Mouse (Mus musculus): ENCODE measurements around the gene Ltbr. TPM values are rescaled to one million over a fixed set of nuclear protein-coding genes. Genes with fewer than 3 reads are reported as not detected.

The Ltbr gene
- under 1 TPM in 1 of 2 experiments, not detected in 1; 0.99 TPM for total RNA-seq (2023)

DNA sequence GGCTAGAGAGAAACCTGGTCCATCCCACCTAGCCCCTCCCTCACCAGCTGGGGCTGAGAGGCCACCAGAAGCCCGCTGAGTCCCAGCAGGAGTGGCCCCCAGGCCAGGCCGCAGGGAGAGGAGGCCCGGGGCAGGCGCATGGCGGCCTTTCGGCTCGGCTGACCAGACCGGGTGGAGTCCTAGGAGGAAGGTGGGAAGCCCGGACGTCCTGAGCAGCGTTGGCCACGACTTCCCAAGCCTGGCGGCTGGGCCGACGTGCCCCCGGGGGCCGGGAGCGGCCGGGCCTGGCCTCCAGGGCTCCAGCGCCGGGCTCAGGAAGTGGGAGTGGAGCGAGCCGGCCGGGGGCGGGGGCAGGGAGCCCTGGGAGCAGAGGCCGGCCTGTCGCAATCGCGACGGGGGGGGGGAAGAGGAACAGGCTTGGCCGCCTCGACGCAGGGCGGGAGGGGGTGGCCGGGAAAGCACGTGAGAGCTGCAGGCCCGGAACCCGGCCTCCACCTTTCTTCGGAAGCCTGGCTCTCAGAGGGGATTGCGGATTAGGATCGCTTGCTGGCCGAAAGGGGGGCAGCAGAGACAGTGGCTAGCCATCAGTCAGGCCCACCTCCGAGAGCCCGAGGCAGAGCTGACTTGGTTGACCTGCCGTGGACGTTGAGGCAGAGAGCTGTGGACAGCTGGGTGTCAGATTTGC lies at the start of gene Ltbr:
Gene Ltbr, minus strand, starts transcription at position 340 of the 685 bp plus-strand sequence.

DNA sequence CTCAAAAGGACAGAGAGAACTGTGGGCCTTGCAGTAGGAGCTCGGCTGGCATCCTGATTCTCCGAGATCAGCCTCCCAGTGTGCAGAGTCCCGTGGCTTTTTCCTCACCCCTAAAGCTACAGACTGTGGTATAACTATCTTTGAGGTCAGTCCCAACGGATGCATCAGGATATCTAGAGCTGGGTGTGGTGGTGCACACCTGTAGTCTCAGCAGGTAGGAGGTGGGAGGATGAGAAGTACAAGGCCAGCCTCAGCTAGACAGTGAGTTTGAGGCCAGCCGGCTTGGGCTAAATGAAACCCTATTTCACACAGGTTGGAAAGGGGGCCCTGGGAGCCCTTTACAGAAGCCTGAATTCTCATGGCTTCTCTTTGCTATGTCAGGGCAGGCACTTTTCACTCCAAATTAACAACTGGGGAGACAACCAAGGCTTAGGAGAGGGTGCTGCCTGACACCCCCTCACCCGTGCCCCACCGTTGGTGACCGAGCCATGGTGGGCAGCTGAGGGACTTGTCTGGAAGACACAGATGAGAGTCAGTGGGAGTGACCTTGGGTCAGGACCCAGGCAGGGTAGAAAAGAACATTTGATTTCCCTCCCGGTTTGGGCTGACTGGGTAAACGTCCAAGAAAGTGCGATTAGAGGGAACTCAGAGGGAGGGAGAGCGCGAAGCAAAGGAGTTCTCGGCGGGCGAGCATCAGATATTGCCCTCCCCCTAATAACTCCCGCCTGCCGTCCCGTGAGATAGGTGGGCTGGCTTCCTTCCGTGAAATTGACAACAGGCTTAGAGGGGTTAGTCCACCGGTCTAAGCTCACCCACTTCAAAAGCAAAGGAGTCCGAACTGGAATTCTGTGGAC lies 35.3 kb upstream of the Ltbr start, which contains the start of gene Tnfrsf1a:
Gene Tnfrsf1a, plus strand, starts transcription at position 642 of the 854 bp plus-strand sequence.

DNA sequence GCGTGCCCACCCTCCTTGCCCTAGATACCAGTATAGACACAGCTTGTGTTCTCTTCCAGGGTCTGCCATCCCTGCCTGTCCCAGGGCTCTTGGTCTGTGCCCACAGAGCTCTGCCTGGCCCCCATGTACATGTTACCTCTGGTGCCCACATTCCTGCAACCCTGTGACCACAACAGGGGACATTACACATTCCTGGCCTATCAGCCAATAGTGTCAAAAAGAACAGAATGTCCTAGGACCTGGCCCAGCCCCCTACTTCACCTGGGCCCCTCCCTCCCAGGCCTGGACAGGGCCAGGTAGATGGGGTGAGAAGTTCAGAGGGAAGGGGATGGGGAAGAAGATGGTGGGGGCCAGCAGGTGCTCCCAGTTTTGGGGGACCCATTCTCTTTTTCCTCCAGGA lies 6.6 kb upstream of the Ltbr start, which contains the start of gene Scnn1a:
Gene Scnn1a, plus strand, starts transcription at position 337 of the 400 bp plus-strand sequence.

DNA sequence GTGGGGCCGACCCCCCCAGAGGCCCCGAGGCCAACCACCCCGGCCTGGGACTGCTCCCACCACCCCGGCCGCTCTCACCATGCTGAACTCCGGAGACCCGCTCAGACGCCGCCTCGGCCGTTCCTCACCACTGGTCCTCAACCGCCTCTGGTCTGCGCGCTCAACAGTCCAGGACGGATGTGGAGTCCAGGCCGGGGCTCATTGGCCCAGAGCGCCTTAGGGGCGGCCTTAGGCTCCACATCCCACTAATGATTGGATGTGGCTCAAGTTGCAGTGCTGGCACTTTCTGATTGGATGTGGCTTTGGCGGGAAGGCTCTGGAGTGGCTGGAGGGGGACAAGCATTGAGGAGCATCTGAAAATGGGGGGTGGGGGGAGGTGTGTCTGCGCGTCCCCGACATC lies 27.8 kb downstream of the Ltbr start, which contains the start of gene Tuba3a:
Gene Tuba3a, minus strand, starts transcription at position 153 of the 400 bp plus-strand sequence.

Other genes with a start within 250 kb of the Ltbr start
- 10 to 100 TPM; 20.3 to 22.2 TPM for gene Lpar5, start 246.0 kb downstream of the Ltbr start, total RNA-seq (2023)
- 100 to 1,000 TPM; 359 to 376 TPM for gene Chd4, start 217.9 kb downstream of the Ltbr start, total RNA-seq (2023)
- 10 to 100 TPM; 36.5 to 40.2 TPM for gene Nop2, start 182.0 kb downstream of the Ltbr start, total RNA-seq (2023)
- gene Iffo1, start 168.6 kb downstream of the Ltbr start, total RNA-seq (2023) = 10 to 100 TPM; 40.3 to 48.0 TPM
- 100 to 1,000 TPM; 404 to 406 TPM for gene Gapdh, start 147.4 kb downstream of the Ltbr start, total RNA-seq (2023)
- gene Ncapd2, start 122.2 kb downstream of the Ltbr start, total RNA-seq (2023) = 10 to 100 TPM; 48.4 to 60.1 TPM
- gene Mrpl51, start 122.1 kb downstream of the Ltbr start, total RNA-seq (2023) = 10 to 100 TPM; 31.0 to 32.7 TPM
- 10 to 100 TPM; 74.4 to 91.1 TPM for gene Vamp1, start 98.3 kb downstream of the Ltbr start, total RNA-seq (2023)
- gene Tapbpl, start 82.0 kb downstream of the Ltbr start, total RNA-seq (2023) = 10 to 100 TPM; 27.1 to 28.1 TPM
- gene Cd27, start 76.9 kb downstream of the Ltbr start, total RNA-seq (2023) = 1 to 10 TPM in 1 of 2 experiments, under 1 TPM in 1; 0.68 to 3.3 TPM
- not detected for gene Tuba3a, start 27.8 kb downstream of the Ltbr start, total RNA-seq (2023)
- not detected for gene Scnn1a, start 6.8 kb upstream of the Ltbr start, total RNA-seq (2023)
- 1 to 10 TPM; 1.1 to 1.2 TPM for gene Tnfrsf1a, start 35.5 kb upstream of the Ltbr start, total RNA-seq (2023)
- not detected for gene Plekhg6, start 66.9 kb upstream of the Ltbr start, total RNA-seq (2023)
- 10 to 100 TPM; 16.6 to 19.5 TPM for gene Cd9, start 180.9 kb upstream of the Ltbr start, total RNA-seq (2023)
- gene Vwf, start 232.9 kb upstream of the Ltbr start, total RNA-seq (2023) = under 1 TPM; 0.18 to 0.23 TPM